Mouse (Mus musculus) megakaryocyte, embryonic 14.5 days (primary cell): ENCODE data around the gene Snap47. TPM values are rescaled to one million over a fixed set of nuclear protein-coding genes. Genes with fewer than 3 reads are reported as not detected.

Source experiments
- H3K27me3 ChIP-seq: replicated peaks from 2 replicates; pipeline ENCODE3; 2012; ENCODE audit warnings: inconsistent platforms
- H3K36me3 ChIP-seq: replicated peaks from 2 replicates; pipeline ENCODE3; 2012; ENCODE audit warnings: low read length, inconsistent platforms, mixed read lengths
- H3K4me1 ChIP-seq: 2 replicates; pipeline ENCODE4 v1.6.1; 2012; ENCODE audit warnings: inconsistent platforms
- H3K4me3 ChIP-seq: replicated peaks from 2 replicates; pipeline ENCODE3; 2012; ENCODE audit warnings: moderate library complexity, mild to moderate bottlenecking, inconsistent platforms
- H3K9me3 ChIP-seq: 2 replicates; pipeline ENCODE4 v1.6.1; 2012; ENCODE audit warnings: inconsistent platforms
- FLI1 ChIP-seq: IDR thresholded peaks from 2 replicates; pipeline ENCODE4 v1.6.1; 2012; ENCODE audit warnings: low read length, inconsistent platforms, mixed read lengths
- GATA1 ChIP-seq: IDR thresholded peaks from 3 replicates; pipeline ENCODE4 v1.6.1; 2012; ENCODE audit warnings: mixed read lengths, low read length, inconsistent platforms, borderline replicate concordance
- polyA plus RNA-seq: library from polyadenylated mRNA; stranded (reverse); fragments of >175 nt; gene quantifications from 2 replicates; pipeline ENCODE4 v1.2.3, GENCODE M21; 2012; ENCODE audit warnings: low replicate concordance; ENCODE audit not compliant: insufficient read depth

Snap47 gene
- polyA plus RNA-seq, 1 experiment, result 18.6 TPM

DNA sequence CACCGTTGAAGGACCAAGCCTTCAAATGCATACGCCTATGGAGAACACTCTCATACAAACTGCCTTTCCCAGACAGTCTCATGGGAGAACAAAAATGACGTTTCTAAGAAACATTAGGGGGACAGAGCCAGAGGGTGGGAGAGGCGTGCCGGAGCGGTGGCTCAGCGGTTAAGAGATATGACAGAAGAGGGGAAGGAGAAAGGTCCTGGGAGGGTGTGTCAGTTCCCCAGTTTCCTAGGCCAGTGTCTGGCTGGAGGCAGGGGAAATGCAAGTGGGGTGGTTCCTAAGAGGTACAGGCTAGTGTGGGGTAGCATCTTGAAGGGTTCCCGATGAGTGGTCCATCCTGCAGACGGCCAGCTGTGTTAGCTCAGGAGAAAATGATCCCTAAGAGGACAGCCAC is 89.7 kb downstream of the Snap47 start:
- Histone ChIP-seq H3K36me3 (no peaks in the 10 kb centered on the region), H3K4me1 (no peaks in the 10 kb centered on the region), H3K9me3 (peaks cover 13% of the 10 kb centered on the region), H3K4me3 (no peak overlapping the region), H3K27me3 (peaks cover 74% of the 10 kb centered on the region)
- TF ChIP-seq GATA1, result no peak
- no peak for TF ChIP-seq FLI1

Other genes with a start within 250 kb of the Snap47 start
- gene Mrpl55, start 248.7 kb downstream of the Snap47 start, polyA plus RNA-seq, result 22.0 and 34.5 TPM in 2 replicates
- gene 2310033P09Rik, start 242.9 kb downstream of the Snap47 start, polyA plus RNA-seq, result 11.5 and 33.5 TPM in 2 replicates
- gene Arf1, start 222.9 kb downstream of the Snap47 start, polyA plus RNA-seq, result 222 and 240 TPM in 2 replicates
- gene Wnt3a, start 160.4 kb downstream of the Snap47 start, polyA plus RNA-seq, result not detected in 2 replicates
- not detected in 2 replicates for gene Wnt9a, start 144.3 kb downstream of the Snap47 start, polyA plus RNA-seq
- not detected in 2 replicates for gene Prss38, start 75.5 kb downstream of the Snap47 start, polyA plus RNA-seq
- gene Jmjd4, start 1.1 kb downstream of the Snap47 start, polyA plus RNA-seq, result 2.6 and 3.6 TPM in 2 replicates
- gene Zfp867, start 21.3 kb upstream of the Snap47 start, polyA plus RNA-seq, result 0.07 TPM in 1 of 2 replicates, not detected in the other
- gene Zkscan17, start 75.6 kb upstream of the Snap47 start, polyA plus RNA-seq, result 13.6 and 19.8 TPM in 2 replicates
- gene Nlrp3, start 90.4 kb upstream of the Snap47 start, polyA plus RNA-seq, result 0.41 and 0.84 TPM in 2 replicates
- gene Olfr222, start 125.0 kb upstream of the Snap47 start, polyA plus RNA-seq, result 2.2 TPM in 1 of 2 replicates, not detected in the other
- gene Olfr223, start 142.1 kb upstream of the Snap47 start, polyA plus RNA-seq, result not detected in 2 replicates
- 18.0 and 37.2 TPM in 2 replicates for gene Mprip, start 210.1 kb upstream of the Snap47 start, polyA plus RNA-seq